Mouse (Mus musculus): Measurements from ENCODE around the gene Asb8. TPM values are rescaled to one million over a fixed set of nuclear protein-coding genes. Genes with fewer than 3 reads are reported as not detected.

Asb8 gene
- 10 to 100 TPM; 46.5 to 48.0 TPM for total RNA-seq (2021)

DNA sequence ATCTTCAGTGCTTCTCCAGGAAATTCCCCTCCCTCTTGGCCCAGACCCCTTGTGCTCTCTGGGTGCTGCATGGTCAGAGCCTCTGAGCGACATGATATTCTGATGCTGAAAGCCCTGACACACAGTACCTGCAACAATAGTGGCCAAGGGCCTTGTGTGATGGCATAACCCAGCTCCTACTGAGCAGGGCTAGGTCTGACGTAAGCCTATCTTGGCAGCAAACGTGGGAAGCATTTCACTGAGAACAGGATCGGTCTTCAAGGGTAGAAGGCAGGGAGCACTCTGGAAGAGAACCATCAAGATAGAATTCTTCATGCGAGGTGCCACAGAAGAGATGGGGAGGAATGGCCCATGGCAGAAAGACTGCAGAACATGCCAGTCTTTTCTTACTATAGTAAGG, at the start of gene Asb8:
Gene Asb8, minus strand, starts transcription at position 101 of the 400 bp plus-strand sequence.
- DNase-seq (ENCODE audit: low spot score in 2 of 2) = no peak
- intact Hi-C loops (cut with DNase I) = loop anchor here (5.0 kb wide), 1 partner anchor 73 kb away; the partner anchor contains the start of genes Pfkm and Senp1

GRCm38 (mm10) chr15:98214130-98214529, 48.7 kb upstream of the Asb8 start:
- DNase-seq (ENCODE audit: low spot score in 2 of 2) = no peak
- intact Hi-C loops (cut with DNase I) = no loop called here

- no peak for DNase-seq (ENCODE audit: low spot score in 2 of 2)
- intact Hi-C loops (cut with DNase I) = no loop called here
Measured at GRCm38 (mm10) chr15:98213336-98213870, 48.0 kb upstream of the Asb8 start.

- DNase-seq (ENCODE audit: low spot score in 2 of 2) = no peak
- intact Hi-C loops (cut with DNase I) = no loop called here
Measured at GRCm38 (mm10) chr15:98209676-98210075, 44.3 kb upstream of the Asb8 start.

DNA sequence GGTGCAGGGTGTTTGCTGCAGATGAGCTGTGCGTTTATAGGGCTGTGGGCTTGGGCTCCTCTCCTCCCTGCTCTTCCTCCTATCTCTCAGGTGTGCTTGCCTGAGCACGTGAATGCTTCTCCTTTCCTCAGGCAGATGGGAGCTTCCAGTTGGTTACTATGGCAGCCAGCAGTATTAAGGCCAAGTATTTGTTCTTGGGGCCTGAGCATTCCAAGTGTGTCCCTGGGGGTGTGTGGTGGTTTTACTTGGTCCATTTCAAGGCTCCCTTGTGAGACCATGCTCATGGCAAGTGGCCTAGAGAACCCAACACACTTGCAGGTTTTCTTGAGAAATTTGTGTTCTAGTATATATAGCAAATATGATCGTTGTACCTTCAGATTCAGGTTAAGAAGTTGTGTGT, 30.0 kb upstream of the Asb8 start, which contains the start of gene Olfr288:
Gene Olfr288, minus strand, starts transcription at position 101 of the 400 bp plus-strand sequence.
- DNase-seq (ENCODE audit: low spot score in 2 of 2) = no peak
- intact Hi-C loops (cut with DNase I) = no loop called here

DNA sequence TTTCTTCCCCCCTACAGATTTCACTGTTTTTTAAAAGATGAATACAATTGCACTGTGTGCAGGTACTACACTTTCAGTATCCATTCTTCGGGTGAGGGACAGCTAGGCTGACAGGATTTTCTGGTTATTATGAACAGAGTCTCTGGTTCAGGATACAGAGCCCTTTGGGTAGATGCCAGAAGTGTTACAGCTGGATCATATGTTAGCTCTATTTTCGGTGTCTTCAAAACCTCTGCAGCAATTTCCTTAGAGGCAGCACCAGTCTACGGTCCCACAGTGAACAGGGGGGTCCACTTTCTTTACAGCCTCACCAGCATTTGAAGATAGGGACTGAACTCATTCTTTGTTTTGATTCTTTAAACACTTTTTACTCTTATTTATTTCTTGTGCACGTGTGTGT, 19.0 kb upstream of the Asb8 start:
- no peak for DNase-seq (ENCODE audit: low spot score in 2 of 2)
- intact Hi-C loops (cut with DNase I) = loop anchor here (5.0 kb wide), 1 partner anchor 113 kb away; the partner anchor contains the start of gene Zfp641

DNA sequence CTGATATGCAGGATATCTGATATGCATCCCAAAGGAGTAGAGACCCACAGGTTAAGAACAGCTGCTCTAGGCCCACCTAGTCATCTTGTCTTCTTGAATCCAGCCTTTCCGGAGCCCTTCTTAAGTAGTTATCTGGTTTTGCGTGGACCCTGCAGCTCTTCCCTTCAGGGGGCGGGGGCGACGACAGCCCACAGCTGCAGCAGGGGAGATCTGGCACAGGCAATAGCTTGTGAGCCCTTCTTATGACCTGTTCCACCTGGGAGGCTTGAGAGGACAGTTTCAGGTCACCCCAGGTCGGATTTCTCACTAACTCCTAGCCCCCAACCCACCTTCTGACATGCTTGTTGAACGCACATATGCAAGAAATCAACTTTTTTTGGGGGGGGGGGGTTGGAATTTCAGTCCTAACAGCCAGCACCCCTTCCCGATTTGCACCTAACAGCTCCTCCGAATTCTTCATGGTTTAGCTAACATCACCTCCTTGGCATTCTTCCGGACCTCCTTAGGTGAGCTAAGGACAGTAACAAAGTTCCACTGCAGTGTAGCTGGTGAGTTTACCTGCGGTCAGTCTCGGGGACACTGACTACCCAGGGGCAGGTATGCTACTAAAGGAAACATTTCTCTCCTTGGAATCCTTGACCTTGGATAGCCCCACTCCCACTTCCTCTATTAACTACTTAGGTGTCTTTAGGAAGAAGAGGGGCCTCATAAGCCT, 16.6 kb upstream of the Asb8 start:
- intact Hi-C loops (cut with DNase I) = loop anchor here (2.0 to 5.0 kb wide), 2 partner anchors 115 to 209 kb away; partner anchors contain the start of gene Zfp641
- no peak for DNase-seq (ENCODE audit: low spot score in 2 of 2)

- intact Hi-C loops (cut with DNase I) = loop anchor here (2.0 to 5.0 kb wide), 2 partner anchors 116 to 210 kb away; partner anchors contain the start of gene Zfp641
- DNase-seq (ENCODE audit: low spot score in 2 of 2) = peak; percentile 91 to 98
Measured at GRCm38 (mm10) chr15:98181132-98181711, 15.8 kb upstream of the Asb8 start.

- intact Hi-C loops (cut with DNase I) = loop anchor here (2.0 to 5.0 kb wide), 2 partner anchors 117 to 210 kb away; partner anchors contain the start of gene Zfp641
- no peak for DNase-seq (ENCODE audit: low spot score in 2 of 2)
Measured at GRCm38 (mm10) chr15:98180567-98181131, 15.2 kb upstream of the Asb8 start.

DNA sequence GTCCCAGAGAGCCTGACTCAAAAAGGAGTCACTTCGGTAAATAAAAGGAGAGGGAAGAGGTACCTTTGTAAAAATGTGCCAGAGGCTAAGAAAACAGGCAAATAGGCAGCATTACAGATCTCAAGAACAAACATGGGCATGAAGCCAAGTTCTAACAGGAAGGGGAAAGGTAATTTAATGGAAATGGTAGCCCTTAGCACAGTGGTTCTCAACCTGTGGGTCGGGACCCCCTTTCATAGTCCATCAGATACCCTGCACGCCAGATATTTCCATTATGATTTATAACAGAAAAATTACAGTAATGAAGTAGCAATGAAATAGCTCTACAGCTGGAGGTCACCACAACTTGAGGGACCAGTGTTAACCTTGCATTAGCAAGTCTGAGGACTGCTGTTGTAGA, 11.9 kb upstream of the Asb8 start:
- no peak for DNase-seq (ENCODE audit: low spot score in 2 of 2)
- intact Hi-C loops (cut with DNase I) = no loop called here

- DNase-seq (ENCODE audit: low spot score in 2 of 2) = peak; percentile 87 to 94
- intact Hi-C loops (cut with DNase I) = no loop called here
Measured at GRCm38 (mm10) chr15:98173821-98174220, 8.4 kb upstream of the Asb8 start.

DNA sequence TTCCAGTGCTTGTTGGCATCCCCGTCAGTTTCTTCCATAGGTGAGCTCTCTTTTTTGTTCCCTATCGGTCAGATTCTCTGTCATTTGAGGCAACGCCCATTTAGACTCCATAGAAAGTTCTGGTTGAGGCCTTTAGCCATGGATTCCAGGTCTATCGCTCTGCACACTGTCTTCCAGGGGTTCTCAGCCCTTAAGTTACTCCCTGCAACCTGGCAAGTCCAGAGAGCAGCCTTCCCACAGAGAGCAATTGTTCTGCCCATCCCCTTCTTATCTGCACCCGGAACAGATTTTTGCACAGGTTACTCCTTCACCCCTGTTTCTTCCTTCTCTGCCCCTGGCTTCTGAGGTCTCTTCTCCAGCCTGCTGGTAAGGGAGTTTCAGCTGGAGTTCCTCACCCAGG, 6.7 kb upstream of the Asb8 start:
- DNase-seq (ENCODE audit: low spot score in 2 of 2) = no peak
- intact Hi-C loops (cut with DNase I) = no loop called here

GRCm38 (mm10) chr15:98170917-98171316, 5.5 kb upstream of the Asb8 start:
- intact Hi-C loops (cut with DNase I) = no loop called here
- DNase-seq (ENCODE audit: low spot score in 2 of 2) = no peak

DNA sequence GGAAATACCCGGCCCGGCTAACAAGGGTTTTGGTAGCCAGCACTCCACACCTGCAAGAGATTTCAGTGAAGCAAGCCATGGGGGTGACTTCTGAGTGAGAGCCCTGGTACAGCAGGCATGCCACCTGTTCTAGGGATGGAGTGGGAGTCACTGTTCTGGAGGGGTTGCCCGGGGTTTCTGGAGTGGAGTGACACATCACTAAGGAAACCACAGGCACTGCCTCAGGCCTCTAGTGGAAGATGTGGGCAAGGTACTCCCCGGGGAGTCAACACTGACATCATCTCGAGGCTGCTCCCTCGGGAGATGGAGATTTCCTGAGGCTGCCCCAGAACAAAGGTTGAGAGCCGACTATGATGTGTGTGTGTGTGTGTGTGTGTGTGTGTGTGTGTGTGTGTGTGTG, 4.9 kb upstream of the Asb8 start:
- DNase-seq (ENCODE audit: low spot score in 2 of 2) = peak; percentile 47 to 82
- intact Hi-C loops (cut with DNase I) = no loop called here

DNA sequence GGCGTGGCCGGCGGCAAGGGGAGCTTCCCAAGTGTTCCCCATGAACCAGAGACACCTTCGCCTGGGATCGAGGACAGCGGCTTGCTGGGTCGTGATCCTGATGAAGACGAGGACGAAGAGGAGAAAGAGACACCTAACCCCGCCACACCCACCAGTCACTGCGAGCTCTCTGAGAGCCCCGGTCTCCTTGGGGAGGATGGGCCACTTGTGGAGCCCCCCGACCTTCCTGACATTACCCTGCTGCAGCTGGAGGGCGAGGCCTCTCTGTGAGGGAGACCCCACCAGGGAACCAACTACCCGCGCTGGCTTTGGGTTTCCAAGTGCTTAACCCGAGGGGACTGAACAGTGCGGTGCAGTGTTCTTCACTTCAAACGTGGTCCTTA, 3.2 kb upstream of the Asb8 start:
- intact Hi-C loops (cut with DNase I) = loop anchor here (5.0 kb wide), 1 partner anchor 76 kb away; the partner anchor contains the start of genes Pfkm and Senp1
- no peak for DNase-seq (ENCODE audit: low spot score in 2 of 2)

GRCm38 (mm10) chr15:98167645-98168621, 2.5 kb upstream of the Asb8 start:
- DNase-seq (ENCODE audit: low spot score in 2 of 2) = peak; percentile 93 to 96
- intact Hi-C loops (cut with DNase I) = loop anchor here (5.0 kb wide), 1 partner anchor 76 kb away; the partner anchor contains the start of genes Pfkm and Senp1

DNA sequence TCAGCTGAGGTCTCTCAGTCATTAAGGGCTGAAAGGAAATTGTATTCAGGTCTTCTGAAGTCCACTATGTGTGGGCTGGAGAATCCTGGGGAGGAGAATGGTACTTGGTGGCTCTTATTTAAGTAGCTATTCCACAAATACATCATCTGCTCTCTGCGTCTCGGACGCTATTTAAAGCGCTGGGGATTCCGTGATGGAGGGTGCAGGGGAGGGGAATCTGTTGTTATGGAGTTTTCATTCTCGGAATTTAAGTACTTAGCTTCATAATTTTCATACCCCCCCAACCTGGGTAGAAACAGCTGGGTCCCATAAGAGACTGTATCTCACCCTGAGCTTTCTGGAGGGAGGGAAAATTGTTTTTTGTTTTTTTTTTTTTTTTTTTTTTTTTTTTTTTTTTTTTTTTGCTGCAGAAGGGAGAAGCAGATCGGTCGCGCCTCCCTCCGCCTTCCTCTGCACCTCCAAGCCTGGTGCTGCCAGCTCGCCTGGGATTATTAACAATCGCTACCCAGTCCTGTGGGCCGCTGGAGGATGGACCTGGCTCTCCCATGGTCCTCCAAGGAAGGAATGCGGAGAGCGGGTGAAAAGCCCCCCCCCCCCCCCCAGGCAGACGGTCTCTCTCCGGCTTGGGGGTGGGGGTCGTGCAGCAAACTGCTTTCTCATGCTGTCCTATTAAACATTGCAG, 1.7 kb upstream of the Asb8 start, which contains the start of gene Ccdc184:
Gene Ccdc184, plus strand, starts transcription at position 196 of the 682 bp plus-strand sequence.
- peak; percentile 27 to 57 for DNase-seq (ENCODE audit: low spot score in 2 of 2)
- intact Hi-C loops (cut with DNase I) = loop anchor here (5.0 kb wide), 1 partner anchor 75 kb away; the partner anchor contains the start of genes Pfkm and Senp1

DNA sequence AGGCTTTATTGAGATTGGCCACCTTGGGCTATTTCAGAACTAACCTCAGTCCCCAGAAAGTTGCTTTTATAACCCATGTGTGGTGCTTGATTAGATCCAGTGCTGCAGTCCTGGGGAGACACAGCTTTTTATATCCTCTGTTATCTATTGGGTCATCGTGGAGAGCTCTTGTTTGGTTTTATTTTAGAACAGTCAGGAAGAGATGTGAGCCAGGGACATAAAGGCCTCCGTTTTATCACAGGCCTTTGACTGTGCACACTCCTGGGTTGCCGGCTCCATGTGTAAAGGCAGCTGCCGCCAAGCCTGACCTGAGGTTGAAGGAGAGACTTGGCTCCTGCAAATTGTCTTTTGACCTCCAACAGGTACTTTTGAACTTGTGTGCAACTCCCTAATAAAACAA, 2.9 kb downstream of the Asb8 start:
- intact Hi-C loops (cut with DNase I) = no loop called here
- no peak for DNase-seq (ENCODE audit: low spot score in 2 of 2)

Data from left cerebral cortex, postnatal 25 days (tissue).